Mouse (Mus musculus): ENCODE results near the gene Plekhh2.

DNA sequence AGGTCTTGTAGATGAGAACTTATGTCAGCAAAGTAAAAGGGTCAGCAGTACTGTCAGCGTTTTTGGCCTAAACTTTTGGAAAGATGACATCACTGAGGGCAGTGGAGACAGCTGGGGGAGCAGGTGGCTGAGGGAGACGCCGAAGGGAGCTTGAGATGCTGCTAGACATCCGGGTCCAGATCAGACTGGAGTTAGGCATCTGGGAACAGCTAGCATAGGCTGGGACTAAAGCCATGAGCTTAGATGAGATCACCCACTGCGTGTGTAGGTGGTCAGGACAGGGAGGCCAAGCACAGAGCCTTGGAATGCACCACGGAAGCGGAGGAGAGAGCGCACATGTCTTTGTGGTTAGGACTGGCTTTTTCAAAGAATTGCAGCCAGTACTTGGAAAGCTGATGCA, 73.4 kb downstream of the Plekhh2 start:
- TF ChIP-seq CTCF (conservative IDR thresholded peaks at IDR 0.05; ENCODE audit: insufficient read depth, insufficient read length, low read depth, low read length), result no peak
- TF ChIP-seq POLR2A (IDR thresholded peaks at IDR 0.05; ENCODE audit: low read depth, low read length), result no peak
